ENCODE assay signal across 14 mouse cellular contexts in genomic region chr7:136791162-136791561, GRCm38 (mm10).
"Had no signal": no experiment of that assay in that cellular context is flagged by ENCODE, and none has a peak within 500 bp of the region (broad histone marks: within the 10 kb centered on the region; RNA-seq: fewer than 3 reads in every experiment).

No protein-coding gene starts in this region.

- ATAC-seq: liver, postnatal 0 days; midbrain, embryonic 13.5 days had no signal

- H3K27me3 ChIP-seq: liver, embryonic 13.5 days; midbrain, embryonic 13.5 days; neural tube, embryonic 15.5 days had no signal

- DNase-seq: kidney, postnatal 10 days; kidney, postnatal 4 days; liver; liver, embryonic 13.5 days; liver, postnatal 0 days; lung, postnatal 36 days; right cerebral cortex, adult 18-20 months; thymus, adult 18-20 months; thymus, postnatal 25 days had no signal

- H3K9me3 ChIP-seq: liver, embryonic 13.5 days; midbrain, embryonic 13.5 days; neural tube, embryonic 15.5 days had no signal

- H3K9ac ChIP-seq: liver, embryonic 13.5 days; liver, postnatal 0 days; midbrain, embryonic 13.5 days; neural tube, embryonic 15.5 days had no signal

- H3K4me3 ChIP-seq: layer of hippocampus, adult 2 months; liver, embryonic 13.5 days; midbrain, embryonic 13.5 days; myocyte; neural tube, embryonic 15.5 days had no signal

- H3K27ac ChIP-seq: layer of hippocampus, adult 2 months; liver, embryonic 13.5 days; midbrain, embryonic 13.5 days; neural tube, embryonic 15.5 days; stomach, postnatal 0 days had no signal

- H3K4me1 ChIP-seq: liver, embryonic 13.5 days had no signal

- H3K4me2 ChIP-seq: liver, embryonic 13.5 days; midbrain, embryonic 13.5 days; neural tube, embryonic 15.5 days had no signal

- H3K36me3 ChIP-seq: liver, embryonic 13.5 days; midbrain, embryonic 13.5 days; neural tube, embryonic 15.5 days had no signal
